Mouse (Mus musculus) yolk sac, embryonic 10.5 days (tissue): ENCODE measurements around the gene Hipk4.

Source experiments
- DNase-seq: peaks from one replicate; pipeline ENCODE4 v3.0.0-alpha.2; 2017; ENCODE audit warnings: low spot score

The Hipk4 gene

DNA sequence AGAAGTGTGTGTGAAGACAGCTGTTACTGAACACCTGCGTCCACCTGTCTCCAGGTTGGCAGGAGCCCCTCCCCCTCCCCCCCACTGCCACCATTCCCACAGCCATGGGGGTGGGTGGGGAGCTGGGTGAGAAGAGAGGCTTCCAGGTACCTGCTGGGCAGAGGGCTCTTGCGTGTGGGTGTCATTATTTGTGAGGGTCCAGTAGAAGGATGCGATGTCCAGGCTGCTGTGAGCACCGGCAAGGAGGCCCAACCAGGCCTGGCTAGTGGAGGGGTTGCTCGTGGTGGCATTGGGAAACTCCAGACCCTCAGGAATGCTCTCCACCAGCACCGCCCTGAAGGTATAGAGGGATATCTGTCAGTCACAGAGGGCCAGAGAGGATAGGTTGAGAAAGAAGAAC, 17.9 kb downstream of the Hipk4 start:
- no peak for DNase-seq

DNA sequence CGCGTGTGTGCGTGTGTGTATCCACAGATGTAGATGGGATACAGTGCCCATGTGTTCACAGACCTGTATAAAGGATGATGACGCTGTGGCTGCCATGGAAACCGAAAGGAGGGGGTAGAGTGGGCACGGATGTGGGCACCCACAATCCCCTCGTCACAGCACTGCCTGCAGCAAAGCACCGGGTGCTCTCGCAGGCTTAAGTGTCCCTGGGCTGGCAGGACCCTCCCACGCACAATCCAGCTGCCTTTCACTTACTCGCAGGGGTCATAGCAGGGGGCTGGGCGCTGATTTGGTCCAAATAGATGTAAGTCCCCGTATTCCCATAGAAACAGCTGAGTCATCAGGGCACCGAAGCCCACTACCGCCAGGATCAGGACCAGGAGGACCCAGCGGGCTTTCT, 18.4 kb downstream of the Hipk4 start:
- DNase-seq, result no peak

DNA sequence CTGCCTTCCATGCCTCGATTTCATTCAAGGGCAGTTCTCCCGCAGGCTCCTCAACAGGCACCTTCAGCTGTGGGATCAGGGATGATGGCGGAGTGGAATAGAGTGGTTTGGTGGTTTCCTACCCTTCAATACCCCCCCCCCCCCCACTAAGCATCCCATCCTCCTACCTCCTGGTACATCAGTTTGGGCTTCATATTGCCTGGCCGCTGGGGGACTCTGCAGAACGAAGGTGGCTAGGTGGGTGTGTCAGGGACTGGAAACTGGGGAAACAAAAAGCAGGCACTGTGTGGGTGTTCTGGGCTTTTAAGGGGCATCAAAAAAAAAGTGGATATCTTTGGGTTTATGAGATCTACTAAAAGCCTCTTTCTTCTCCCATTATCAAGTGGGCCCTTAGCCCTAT, 18.9 kb downstream of the Hipk4 start:
- no peak for DNase-seq

DNA sequence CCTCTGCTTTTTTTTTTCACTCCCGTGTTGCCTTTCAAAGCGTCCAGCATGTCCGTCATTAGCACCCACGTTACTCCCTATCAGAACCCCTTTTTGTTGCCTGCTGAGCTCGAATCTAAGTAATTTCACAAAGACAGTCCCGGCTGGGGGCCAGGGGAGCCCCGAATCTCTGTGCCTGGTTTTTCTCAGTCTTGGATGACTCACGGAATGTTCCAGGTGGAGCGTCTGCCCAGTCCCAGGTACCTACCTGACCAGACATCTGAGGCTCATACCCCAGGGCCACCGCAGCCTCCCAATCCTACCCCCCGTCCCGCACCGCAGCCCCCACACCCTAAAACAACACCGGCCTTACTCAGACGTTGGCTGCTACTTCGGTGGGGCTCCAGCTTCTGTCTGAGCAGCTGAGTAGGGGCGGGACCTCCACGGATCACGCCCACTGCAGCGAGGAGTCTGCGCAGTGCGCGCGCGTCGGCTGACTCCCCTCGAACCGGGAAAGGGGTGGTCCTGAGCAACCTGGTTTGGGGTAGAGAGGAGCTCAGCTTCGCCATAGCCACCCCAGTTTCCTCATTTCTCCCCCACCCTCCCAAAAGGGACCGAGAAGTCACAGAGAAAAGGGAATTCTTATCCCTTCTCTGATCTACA, 19.4 kb downstream of the Hipk4 start:
- peak; percentile 78 for DNase-seq

DNA sequence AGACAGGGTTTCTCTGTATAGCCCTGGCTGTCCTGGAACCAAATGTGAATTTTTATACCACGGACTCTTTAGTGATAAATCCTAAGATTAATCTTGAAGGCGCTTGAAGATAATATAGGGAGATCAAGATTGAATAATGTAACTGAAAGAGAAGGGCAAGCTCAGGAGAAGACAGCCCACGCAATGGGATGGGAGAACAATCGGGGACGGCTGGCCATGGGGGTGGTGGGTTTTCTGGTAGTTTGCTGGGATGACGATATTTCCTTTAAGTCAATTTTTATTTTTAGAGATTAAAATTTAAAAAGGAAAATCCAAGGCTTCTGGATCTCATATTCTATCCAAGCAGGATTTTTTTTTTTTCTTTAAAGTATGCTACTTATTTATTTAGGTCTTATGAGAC, 20.0 kb downstream of the Hipk4 start:
- DNase-seq, result no peak

DNA sequence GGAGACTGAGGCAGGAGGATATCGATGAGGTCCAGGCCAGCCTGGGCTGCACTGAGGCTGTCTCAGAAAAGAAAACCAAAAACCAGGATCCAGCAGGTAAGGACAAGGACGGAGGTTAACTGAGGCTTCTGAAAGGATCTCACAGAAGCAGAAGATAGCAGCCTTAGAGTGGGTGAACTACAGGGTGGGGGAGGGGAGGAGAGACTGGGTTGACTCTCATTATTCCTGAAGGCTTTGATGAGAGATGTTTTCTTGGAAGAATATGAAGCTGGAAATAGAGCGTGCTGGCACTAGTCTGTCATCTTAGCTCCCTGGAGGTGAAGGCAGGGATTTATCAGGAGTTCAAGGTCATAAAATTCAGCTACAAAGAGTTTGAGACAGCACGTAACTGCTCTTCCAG, 20.8 kb downstream of the Hipk4 start:
- DNase-seq, result no peak

DNA sequence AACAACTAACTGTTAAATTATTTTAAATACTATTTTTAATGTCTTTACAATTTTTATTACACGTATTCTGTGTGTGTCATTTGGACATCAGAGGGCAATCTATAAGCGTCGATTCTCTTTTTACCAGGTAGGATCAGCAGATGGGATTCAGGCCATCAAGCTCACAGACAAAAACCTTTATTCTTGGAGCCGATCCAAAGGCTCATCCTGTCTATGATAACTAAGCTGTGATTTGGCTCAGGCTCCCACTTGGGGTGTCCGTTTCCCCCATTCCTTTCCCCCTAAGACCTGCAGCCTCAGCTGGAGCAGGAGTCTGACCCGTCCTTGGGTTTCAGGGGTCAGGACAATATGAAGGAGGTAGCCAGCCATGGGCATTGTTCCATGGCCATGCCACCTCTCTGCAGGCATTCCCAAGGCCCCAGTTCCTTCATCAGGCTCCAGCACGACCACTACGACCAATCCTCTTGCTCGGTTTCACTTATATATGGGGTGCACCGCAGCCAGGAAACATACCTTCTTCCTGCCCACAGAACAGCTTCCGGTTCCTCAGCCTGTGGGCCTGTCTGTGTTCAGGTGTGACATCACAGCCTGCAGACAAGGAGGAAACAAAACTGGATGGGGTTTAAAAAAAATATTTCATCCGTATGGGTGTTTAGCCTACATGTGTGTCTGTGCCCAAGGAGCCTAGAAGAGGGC, 21.8 kb downstream of the Hipk4 start:
- DNase-seq, result no peak

DNA sequence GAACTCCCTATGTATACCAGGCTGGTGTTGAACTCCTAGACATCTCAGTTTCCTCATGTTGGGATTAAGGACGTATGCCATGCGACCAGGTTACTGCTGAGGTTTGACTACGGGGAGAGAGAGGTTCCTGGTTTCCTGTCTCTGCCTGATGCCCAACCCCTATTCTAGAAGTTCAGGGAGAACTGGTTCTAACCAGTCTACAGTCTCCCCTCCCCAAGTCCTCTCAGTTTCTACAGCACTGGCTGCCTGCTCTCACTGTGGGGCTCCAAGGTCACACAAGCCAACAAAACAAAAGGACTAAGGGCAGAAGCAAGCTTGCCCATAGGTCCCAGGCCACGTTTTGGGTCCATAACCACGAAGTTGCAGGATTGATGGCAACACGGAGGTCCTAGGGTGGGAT, 26.5 kb downstream of the Hipk4 start:
- no peak for DNase-seq

DNA sequence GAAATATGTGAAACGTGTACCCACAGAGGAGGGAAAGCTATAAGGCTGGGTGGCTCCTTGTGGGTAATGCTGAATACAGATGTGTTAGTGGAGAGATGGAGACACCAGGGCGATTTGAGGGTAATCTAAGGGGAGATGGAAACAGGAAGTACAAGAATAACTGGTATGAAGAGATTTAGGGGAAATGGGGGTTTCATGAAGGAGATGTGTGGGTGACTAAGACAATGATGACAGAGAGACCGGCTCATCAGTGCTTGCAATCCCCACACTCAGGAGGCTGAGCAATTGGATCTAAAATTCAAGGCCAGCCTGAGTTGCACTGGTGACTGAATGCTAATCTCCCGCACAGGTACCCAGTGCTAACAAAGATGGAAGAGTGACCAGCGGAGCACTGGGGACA, 29.0 kb downstream of the Hipk4 start:
- DNase-seq, result no peak

DNA sequence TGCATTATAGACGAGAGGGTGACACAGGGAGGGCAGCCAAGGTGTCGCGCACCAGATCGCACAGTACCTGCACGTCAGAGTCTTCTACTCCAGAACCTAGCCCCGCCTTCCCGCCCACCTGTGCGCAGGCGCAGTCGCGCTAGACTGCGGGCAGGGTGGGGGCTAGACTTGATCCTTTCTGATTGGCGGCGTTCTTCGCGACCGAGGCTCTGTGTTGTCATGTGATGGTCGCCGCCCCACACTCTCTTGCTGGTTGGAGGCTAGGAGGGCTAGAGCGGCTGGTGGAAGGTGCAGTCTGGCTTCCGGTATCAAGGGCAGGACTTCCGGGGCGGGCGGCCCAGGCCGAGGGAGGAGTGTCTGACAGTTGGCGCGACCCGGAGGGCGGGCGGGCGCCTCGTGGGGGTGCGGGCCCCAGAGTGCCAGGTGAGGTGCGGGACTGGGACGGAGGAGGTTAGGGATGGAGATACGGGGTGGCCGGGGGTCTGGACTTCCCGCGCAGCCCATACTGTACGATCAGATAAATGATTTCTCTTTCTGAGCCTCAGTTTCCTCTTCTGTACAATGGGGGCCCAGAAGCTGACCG, 30.0 kb downstream of the Hipk4 start, which contains the start of the genes Pld3 and 2310022A10Rik:
Gene Pld3 (minus strand): TSS at position 288 of the 583 bp plus-strand sequence.
Gene 2310022A10Rik (plus strand): TSS at position 303 of the 583 bp plus-strand sequence.
- DNase-seq, result peak; percentile 98

DNA sequence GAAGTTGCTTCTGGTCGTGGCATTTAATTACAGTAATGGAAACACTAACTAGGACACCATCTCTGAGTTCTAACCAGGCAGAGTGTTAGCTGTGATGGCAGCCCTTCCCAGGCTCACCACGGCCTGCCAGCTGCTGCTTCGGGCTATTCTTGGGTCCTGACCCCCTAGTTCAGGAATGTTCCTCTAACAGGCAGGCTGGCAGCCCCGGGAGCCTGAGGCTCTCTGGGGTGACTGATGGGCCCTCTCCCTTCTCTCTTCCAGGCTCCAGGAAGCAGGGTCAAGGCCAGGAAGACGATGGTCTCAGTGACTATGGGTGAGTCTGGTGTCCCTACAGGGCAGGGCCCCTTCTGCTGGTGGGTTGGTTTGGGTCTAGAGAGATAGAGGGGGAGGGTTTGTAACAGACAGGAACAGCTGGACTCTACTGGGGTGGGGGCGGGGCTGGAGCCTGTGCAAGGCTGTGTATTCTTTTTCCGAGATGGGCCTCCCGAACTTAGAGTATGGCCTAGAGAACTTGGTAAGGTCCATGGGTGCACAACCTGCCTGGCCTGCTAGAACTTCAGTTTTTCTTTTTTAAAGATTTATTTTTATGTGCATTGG, 37.3 kb downstream of the Hipk4 start:
- no peak for DNase-seq

DNA sequence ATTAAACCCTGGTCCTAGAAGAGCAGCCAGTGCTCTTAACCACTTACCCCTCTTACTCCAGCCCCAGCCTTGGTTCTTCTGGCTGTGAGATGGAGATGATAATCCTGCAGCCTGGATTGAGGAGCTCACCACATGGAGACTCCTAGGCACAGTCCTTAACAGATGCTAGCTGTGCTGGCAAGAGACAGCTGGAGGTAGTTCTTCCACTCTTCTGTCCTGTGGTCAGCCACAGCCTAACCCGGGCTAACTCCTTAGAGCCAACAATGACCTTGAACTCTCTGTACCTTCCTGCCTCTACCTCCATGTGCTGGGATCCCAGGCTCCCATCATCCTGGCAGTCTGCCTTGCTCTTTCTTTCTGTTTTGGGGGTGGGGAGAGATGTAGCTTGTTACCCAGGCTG, 37.9 kb downstream of the Hipk4 start:
- no peak for DNase-seq

DNA sequence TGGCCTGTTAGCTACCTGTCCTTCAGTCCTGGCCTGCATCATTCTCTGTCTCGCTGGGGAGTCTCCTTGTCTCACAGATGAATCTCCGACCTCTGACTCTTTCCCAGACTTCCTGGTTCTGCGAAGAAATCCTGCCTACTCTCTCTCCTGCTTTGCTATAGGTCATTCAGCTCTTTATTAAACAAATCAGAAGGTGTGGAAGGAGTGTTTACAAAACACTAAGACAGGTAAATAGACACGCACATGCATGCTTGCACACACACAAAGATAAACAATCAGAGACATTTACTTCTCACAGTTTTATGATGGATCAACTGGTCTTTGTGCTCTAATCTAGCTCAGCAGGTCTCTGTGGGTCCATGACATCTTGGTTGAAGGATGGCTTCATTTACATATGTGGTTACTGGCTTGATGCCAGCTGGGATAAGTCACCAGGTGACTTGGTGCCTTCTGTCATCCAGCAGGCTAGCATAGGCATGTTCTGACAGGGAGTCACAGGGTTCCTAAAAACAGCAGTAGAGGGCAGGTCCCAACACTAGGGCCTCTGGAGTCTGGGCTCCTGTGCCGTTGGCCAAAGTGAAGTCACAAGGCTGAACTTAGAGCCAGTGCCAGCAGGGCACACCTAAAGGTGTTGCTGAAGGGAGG, 46.6 kb downstream of the Hipk4 start:
- DNase-seq, result no peak

DNA sequence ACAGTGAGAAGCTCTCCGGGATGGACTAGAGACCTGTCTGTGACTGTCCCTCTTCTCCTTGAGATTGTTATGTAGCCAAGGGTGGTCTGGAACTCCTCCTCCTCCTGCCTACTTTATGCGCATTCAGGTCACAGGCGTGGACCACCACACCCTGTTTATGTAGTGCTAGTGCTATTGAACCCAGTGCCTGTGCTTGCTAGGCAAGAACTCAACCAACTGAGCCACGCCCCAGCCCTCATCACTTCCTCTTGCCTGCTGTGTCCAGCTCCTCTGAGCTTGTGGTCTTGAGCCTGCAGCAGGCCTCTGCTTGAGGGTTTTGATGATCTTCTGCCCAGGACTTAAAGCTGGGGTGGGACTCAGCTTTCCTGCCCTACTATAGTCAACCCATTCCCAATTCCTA, 49.1 kb downstream of the Hipk4 start:
- no peak for DNase-seq

DNA sequence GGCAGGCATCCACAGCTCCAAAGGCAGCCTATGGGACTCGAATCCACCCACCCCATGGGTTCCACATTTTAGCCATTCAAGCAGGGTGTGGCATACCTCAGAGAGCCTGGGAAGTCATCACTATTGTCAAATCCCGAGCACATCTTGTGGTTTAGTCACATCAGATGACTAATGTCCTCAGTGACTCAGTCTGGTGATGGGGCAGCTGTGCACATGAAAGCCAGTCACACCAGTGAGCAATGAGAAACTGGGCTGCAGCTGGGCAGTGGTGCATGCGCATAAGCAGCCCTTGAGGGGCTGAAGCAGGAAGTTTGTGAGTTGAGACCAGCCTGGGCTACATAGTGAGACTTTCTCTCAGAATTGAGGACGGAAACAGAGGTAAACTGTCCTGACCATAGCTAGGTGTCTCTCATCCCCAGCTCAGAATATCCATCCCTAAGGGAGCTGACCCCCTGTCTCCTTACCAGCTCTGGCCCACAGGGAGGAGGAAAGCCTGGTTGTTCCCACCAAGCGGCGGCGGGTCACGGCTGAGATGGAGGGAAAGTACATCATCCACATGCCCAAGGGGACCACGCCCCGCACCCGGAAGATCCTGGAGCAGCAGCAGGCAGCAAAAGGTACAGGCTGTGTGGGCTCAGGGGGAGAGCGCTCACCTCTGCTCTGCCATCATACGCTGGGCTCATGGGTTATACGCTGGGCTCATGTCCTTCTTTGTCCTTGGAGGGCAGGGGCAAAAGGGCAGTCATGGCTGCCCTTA, 51.2 kb downstream of the Hipk4 start:
- DNase-seq, result no peak

DNA sequence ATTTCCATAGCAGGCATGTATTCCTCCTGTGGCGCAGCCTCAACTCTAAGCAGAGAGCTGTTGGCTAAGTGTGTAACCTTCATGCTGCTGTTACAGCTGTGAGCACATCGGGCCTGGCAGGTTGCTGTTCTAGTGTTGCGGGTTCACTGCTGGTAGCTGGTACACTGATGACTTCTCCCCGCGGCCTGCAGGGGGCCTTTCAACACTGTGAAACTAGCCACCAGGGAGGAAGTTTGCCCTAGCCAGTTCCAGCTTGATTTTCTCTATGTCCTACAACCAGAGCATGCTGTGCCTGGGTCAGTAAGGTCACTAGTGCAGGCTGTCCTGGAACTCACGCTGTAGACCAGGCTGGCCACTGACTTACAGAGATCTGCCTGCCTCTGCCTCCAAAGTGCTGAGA, 53.8 kb downstream of the Hipk4 start:
- DNase-seq, result no peak

DNA sequence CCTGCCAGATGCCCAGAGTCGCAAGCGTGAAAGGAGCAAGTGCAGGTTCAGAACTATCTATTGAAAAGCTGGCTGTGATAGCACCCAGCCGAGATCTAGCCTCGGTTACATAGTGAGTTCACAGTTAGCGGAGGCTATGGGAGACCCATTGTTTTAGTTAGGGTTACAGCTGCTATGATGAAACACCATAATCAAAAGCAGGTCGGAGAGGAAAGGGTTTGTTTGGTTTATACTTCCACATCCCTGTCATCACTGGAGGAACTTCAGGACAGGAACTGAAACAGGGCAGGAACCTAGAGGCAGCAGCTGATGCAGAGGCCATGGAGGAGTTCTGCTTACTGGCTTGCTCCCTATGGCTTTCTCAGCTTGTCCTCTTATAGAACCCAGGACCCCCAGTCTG, 54.5 kb downstream of the Hipk4 start:
- DNase-seq, result no peak

DNA sequence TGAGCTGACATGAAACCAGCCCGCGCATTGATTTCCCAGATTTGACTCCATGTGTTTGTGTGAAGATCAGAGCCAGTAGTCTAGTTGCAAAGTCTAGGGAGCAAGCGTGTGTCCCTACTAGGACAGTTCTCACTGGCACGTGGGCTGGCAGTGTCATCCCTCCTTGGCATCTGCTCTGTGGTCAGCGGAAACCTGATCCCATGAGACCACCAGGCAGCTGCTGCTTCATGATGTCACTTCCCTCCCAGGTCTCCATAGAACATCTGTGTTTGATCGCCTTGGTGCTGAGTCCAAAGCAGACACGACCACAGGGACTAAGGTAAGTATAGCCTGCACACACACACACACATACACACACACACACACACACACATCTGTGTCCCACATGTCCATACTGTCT, 55.4 kb downstream of the Hipk4 start:
- no peak for DNase-seq

DNA sequence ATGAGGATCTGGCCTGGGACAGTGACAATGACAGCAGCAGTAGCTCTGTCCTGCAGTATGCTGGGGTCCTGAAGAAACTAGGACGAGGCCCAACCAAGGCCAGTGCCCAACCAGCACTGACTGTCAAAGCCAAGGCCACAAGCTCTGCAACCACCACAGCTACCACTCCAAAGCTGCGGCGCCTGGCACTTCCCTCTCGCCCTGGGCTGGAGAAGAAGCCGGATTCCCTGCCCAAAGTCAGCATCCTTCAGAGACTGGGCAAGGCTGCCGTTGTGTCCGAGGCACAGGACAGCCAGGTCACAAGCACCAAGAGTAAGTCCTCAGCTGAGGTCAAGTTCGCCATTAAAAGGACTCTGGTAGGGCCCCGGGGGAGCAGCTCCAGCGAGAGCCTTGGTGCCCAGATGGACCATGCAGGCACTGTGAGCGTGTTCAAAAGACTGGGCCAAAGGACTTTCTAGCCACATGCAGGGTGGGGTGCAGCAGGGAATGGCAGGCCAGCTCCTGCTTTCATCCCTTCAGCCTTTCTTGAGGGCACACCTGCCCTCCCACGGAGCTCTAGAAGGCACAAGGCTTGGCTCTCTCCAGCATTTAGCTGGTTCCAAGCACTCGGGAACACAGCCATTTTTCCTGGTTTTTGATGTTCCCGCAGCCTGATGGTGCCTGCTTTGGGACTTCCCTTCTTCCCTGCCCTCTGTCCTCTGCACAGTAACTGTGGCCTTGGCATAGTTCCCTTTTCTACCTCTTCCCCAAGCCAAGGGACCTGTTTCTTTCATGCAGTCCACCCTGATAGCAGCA, 57.5 kb downstream of the Hipk4 start:
- no peak for DNase-seq
